Mouse (Mus musculus): ENCODE results near the gene Lipc. TPM values are rescaled to one million over a fixed set of nuclear protein-coding genes. Genes with fewer than 3 reads are reported as not detected.

The Lipc gene
- polyA plus RNA-seq, 1 experiment from 2014 or later, result 0.27 TPM

DNA sequence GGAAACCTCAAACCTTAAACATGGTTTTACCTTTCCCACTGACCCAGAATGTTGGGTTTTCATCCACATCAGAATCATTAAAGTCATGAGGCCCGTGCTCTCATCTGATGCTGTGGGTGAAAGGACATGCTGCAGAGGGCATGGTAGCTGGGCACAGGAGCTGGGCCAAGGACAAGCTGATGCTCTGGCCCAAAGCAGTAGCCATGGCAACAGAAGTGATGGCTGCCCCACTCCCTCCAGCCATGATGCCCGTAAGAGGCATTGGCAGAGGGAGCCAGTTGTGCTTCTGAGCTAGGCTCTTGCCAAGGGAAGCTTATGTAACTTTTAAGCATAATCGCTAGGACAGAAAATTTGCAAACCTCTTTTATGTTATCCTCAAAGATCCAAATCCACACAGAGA is 2.2 kb upstream of the Lipc start:
- ATAC-seq (ENCODE audit: insufficient number of reproducible peaks, insufficient read depth, low FRiP score, low TSS enrichment, low read depth), result no peak
- no peaks in the 10 kb centered on the region for H3K4me1 ChIP-seq
- H3K36me3 ChIP-seq, result no peaks in the 10 kb centered on the region
- no peaks in the 10 kb centered on the region for H3K9me3 ChIP-seq
- no peak overlapping the region for H3K4me2 ChIP-seq
- no peak overlapping the region for H3K9ac ChIP-seq
- no peak overlapping the region for H3K27ac ChIP-seq
- no peaks in the 10 kb centered on the region for H3K27me3 ChIP-seq
- H3K4me3 ChIP-seq, result no peak overlapping the region
- 88% methylated on average over 3 of the region's 3 CpGs for whole genome bisulfite sequencing

GRCm38 (mm10) chr9:70949336-70949735 is 2.7 kb downstream of the Lipc start:
- Histone ChIP-seq H3K9me3 (no peaks in the 10 kb centered on the region), H3K27ac (no peak overlapping the region), H3K4me1 (no peaks in the 10 kb centered on the region), H3K4me3 (no peak overlapping the region), H3K36me3 (no peaks in the 10 kb centered on the region), H3K9ac (no peak overlapping the region), H3K27me3 (no peaks in the 10 kb centered on the region), H3K4me2 (no peak overlapping the region)
- WGBS, result 80% methylated on average over 8 of the region's 8 CpGs
- ATAC-seq (ENCODE audit: insufficient number of reproducible peaks, insufficient read depth, low FRiP score, low TSS enrichment, low read depth), result no peak

DNA sequence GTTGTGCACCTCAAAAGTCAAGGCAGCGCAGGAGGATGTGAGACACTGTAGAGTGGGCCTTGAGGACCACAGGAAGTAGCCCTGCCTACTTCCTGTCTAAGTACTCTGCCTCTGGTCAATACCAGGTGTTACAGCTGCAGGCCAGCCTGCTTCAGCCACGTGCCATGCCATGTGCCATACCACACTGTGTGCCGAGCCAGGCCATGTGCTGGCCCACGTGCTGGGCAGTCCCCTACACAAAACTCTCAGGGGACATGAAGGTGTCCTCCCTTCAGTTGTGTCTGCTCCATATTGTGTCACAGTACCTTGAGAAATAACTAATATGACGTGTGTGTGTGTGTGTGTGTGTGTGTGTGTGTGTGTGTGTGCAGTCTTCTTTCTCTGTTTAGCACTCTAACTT is 4.7 kb downstream of the Lipc start:
- H3K4me3 ChIP-seq, result no peak overlapping the region
- no peak overlapping the region for H3K27ac ChIP-seq
- ATAC-seq (ENCODE audit: insufficient number of reproducible peaks, insufficient read depth, low FRiP score, low TSS enrichment, low read depth), result no peak
- H3K4me2 ChIP-seq, result no peak overlapping the region
- no peaks in the 10 kb centered on the region for H3K36me3 ChIP-seq
- 79% methylated on average over 5 of the region's 5 CpGs for WGBS
- H3K9ac ChIP-seq, result no peak overlapping the region
- H3K27me3 ChIP-seq, result no peaks in the 10 kb centered on the region
- no peaks in the 10 kb centered on the region for H3K9me3 ChIP-seq
- H3K4me1 ChIP-seq, result no peaks in the 10 kb centered on the region

GRCm38 (mm10) chr9:70942686-70943333 is 9.2 kb downstream of the Lipc start:
- no peak overlapping the region for H3K4me3 ChIP-seq
- ATAC-seq (ENCODE audit: insufficient number of reproducible peaks, insufficient read depth, low FRiP score, low TSS enrichment, low read depth), result no peak
- no peaks in the 10 kb centered on the region for H3K4me1 ChIP-seq
- H3K4me2 ChIP-seq, result no peak overlapping the region
- no peak overlapping the region for H3K27ac ChIP-seq
- no peaks in the 10 kb centered on the region for H3K36me3 ChIP-seq
- WGBS, result 77% methylated on average over 9 of the region's 9 CpGs
- H3K9me3 ChIP-seq, result no peaks in the 10 kb centered on the region
- H3K27me3 ChIP-seq, result no peaks in the 10 kb centered on the region
- no peak overlapping the region for H3K9ac ChIP-seq

GRCm38 (mm10) chr9:70939752-70940501 is 12.1 kb downstream of the Lipc start:
- Histone ChIP-seq H3K27ac (no peak overlapping the region), H3K4me2 (no peak overlapping the region), H3K36me3 (no peaks in the 10 kb centered on the region), H3K4me3 (no peak overlapping the region), H3K9me3 (no peaks in the 10 kb centered on the region), H3K27me3 (no peaks in the 10 kb centered on the region), H3K4me1 (no peaks in the 10 kb centered on the region), H3K9ac (no peak overlapping the region)
- 85% methylated on average over 8 of the region's 8 CpGs for WGBS
- no peak for ATAC-seq (ENCODE audit: insufficient number of reproducible peaks, insufficient read depth, low FRiP score, low TSS enrichment, low read depth)

- no peak overlapping the region for H3K4me2 ChIP-seq
- H3K9ac ChIP-seq, result no peak overlapping the region
- H3K27me3 ChIP-seq, result no peaks in the 10 kb centered on the region
- no peaks in the 10 kb centered on the region for H3K9me3 ChIP-seq
- H3K4me1 ChIP-seq, result no peaks in the 10 kb centered on the region
- H3K27ac ChIP-seq, result no peak overlapping the region
- WGBS, result 27% methylated on average over 2 of the region's 2 CpGs
- H3K36me3 ChIP-seq, result no peaks in the 10 kb centered on the region
- H3K4me3 ChIP-seq, result no peak overlapping the region
- ATAC-seq (ENCODE audit: insufficient number of reproducible peaks, insufficient read depth, low FRiP score, low TSS enrichment, low read depth), result no peak
Measured at GRCm38 (mm10) chr9:70938850-70939249, 13.2 kb downstream of the Lipc start.

DNA sequence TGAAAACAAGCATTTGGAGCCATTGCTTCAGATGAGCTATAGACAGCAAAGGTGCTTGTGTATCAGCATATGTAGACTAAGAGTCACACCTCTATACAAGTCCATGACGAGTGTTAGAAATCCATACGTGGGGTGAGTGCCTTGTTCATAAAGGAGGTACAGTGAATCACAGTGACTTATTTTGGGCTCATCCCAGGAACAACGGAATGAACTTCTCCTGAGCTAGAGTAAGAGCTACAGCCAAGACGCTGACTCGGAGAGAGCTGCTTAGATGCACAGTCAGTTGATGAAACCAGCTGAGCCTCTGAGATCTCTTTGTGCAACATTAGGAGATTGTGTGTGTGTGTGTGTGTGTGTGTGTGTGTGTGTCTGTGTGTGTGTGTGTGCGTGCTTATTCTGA is 13.9 kb downstream of the Lipc start:
- H3K9ac ChIP-seq, result no peak overlapping the region
- ATAC-seq (ENCODE audit: insufficient number of reproducible peaks, insufficient read depth, low FRiP score, low TSS enrichment, low read depth), result no peak

GRCm38 (mm10) chr9:70934587-70935295 is 17.3 kb downstream of the Lipc start:
- ATAC-seq (ENCODE audit: insufficient number of reproducible peaks, insufficient read depth, low FRiP score, low TSS enrichment, low read depth), result no peak

More for the DNA sequence above, 13.9 kb downstream of the Lipc start:
- Histone ChIP-seq H3K27ac (no peak overlapping the region), H3K27me3 (no peaks in the 10 kb centered on the region), H3K9me3 (no peaks in the 10 kb centered on the region), H3K36me3 (no peaks in the 10 kb centered on the region), H3K4me2 (no peak overlapping the region), H3K4me3 (no peak overlapping the region), H3K4me1 (no peaks in the 10 kb centered on the region)
- WGBS, result 93% methylated on average over 6 of the region's 6 CpGs

GRCm38 (mm10) chr9:70930641-70931020 is 21.4 kb downstream of the Lipc start:
- Histone ChIP-seq H3K4me2 (no peak overlapping the region), H3K27ac (no peak overlapping the region), H3K27me3 (no peaks in the 10 kb centered on the region), H3K9me3 (no peaks in the 10 kb centered on the region), H3K9ac (no peak overlapping the region), H3K4me3 (no peak overlapping the region), H3K36me3 (no peaks in the 10 kb centered on the region), H3K4me1 (no peaks in the 10 kb centered on the region)
- 68% methylated on average over 5 of the region's 5 CpGs for WGBS
- no peak for ATAC-seq (ENCODE audit: insufficient number of reproducible peaks, insufficient read depth, low FRiP score, low TSS enrichment, low read depth)

More at GRCm38 (mm10) chr9:70934587-70935295, 17.3 kb downstream of the Lipc start:
- Histone ChIP-seq H3K4me3 (no peak overlapping the region), H3K9me3 (no peaks in the 10 kb centered on the region), H3K4me1 (no peaks in the 10 kb centered on the region), H3K9ac (no peak overlapping the region), H3K36me3 (no peaks in the 10 kb centered on the region), H3K4me2 (no peak overlapping the region), H3K27me3 (no peaks in the 10 kb centered on the region), H3K27ac (no peak overlapping the region)
- whole genome bisulfite sequencing, result 68% methylated on average over 8 of the region's 8 CpGs

DNA sequence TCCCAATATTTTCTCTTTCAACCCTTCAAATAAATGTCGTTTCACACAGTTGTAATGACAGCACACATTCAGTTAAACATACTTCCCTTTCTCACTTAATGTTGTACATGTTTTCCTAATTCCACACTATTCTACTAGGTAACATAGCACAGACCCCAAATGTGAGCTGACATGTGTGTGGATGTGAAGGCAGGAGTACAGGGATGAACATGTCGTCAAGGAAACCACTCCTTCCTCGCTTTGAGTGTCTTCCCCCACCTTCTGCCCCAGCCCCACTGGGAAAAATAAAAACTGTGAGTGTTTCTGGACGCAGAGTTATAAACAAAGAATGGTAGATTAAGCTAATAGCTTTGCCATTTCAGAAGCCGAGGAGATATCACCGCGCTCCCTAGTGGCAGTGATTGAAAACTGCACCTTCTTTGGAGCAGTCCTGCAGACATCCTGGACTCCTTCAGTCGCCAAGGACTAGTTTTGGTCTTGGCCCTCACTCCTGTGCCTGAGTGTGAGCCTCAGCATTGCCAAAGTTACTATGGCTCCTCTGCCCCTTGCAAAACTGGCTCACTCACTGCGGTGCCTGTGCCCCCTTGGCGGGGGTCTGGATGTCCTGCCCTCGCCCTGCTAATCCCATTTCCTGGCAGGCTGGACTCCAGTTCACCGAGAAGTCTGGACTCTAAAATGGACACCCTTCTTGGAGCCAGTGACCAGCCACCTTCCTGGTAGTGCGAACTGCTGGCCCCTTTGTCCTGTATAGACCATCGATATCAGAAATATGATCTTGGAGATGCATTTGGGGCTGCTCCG is 22.0 kb downstream of the Lipc start:
- H3K9me3 ChIP-seq, result no peaks in the 10 kb centered on the region
- ATAC-seq (ENCODE audit: insufficient number of reproducible peaks, insufficient read depth, low FRiP score, low TSS enrichment, low read depth), result no peak
- H3K4me2 ChIP-seq, result no peak overlapping the region
- H3K27ac ChIP-seq, result no peak overlapping the region
- 55% methylated on average over 15 of the region's 15 CpGs for WGBS
- no peak overlapping the region for H3K9ac ChIP-seq
- no peaks in the 10 kb centered on the region for H3K27me3 ChIP-seq
- no peaks in the 10 kb centered on the region for H3K36me3 ChIP-seq
- no peaks in the 10 kb centered on the region for H3K4me1 ChIP-seq
- H3K4me3 ChIP-seq, result no peak overlapping the region

DNA sequence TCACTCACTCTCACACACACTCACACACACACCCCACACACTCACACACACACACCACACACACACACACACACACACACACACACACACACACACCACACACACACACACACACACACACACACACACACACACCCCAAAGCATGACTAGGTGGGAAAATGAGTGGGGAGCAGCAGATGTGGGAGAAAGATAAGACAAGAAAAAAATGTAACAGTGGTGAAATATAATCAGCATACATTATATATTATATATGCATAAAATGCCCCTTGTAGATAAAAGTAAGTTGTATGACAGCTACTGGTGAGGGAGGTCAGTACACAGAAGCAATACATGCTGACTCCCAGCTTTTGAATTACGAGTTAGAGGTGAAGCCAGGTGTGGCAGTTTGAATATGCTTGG is 23.6 kb downstream of the Lipc start:
- no peaks in the 10 kb centered on the region for H3K27me3 ChIP-seq
- H3K27ac ChIP-seq, result no peak overlapping the region
- H3K36me3 ChIP-seq, result no peaks in the 10 kb centered on the region
- peaks cover 2% of the 10 kb centered on the region; the same call in 1 of the 2 replicates for H3K9me3 ChIP-seq
- ATAC-seq (ENCODE audit: insufficient number of reproducible peaks, insufficient read depth, low FRiP score, low TSS enrichment, low read depth), result no peak
- 90% methylated on average over 1 of the region's 1 CpGs for WGBS
- H3K4me2 ChIP-seq, result no peak overlapping the region
- H3K4me1 ChIP-seq, result no peaks in the 10 kb centered on the region
- no peak overlapping the region for H3K4me3 ChIP-seq
- no peak overlapping the region for H3K9ac ChIP-seq
